Mouse (Mus musculus) thymus, adult 2 months (tissue): ENCODE data around the gene Madcam1.

Experiments
- CTCF ChIP-seq: fragments of 200-500 bp; IDR thresholded peaks from 2 replicates; pipeline ENCODE4 v1.5.1; 2012; ENCODE audit warnings: mild to moderate bottlenecking, control low read depth, low read length, moderate library complexity, borderline replicate concordance; ENCODE audit not compliant: control insufficient read depth, poor library complexity, insufficient read depth; ENCODE audit errors: extremely low read depth
- POLR2A ChIP-seq: fragments of 200-500 bp; IDR thresholded peaks from 2 replicates; pipeline ENCODE4 v1.6.1; 2012; ENCODE audit warnings: mild to moderate bottlenecking, low read length, control low read depth, moderate library complexity; ENCODE audit not compliant: control insufficient read depth, poor library complexity, insufficient read depth; ENCODE audit errors: extremely low read depth

GRCm38 (mm10) chr10:79649070-79649751, 15.1 kb upstream of the Madcam1 start:
- TF ChIP-seq CTCF (peak; percentile 84), POLR2A (no peak)
